Mouse (Mus musculus) hindbrain, embryonic 14.5 days (tissue): ENCODE data around the gene Mcee. TPM values are rescaled to one million over a fixed set of nuclear protein-coding genes. Genes with fewer than 3 reads are reported as not detected.

Experiments
- ATAC-seq: fragments of 200-750 bp; cut with Nextera tagmentation; 2 replicates; pipeline ENCODE4 v1.8.0; 2017; ENCODE audit warnings: moderate number of reproducible peaks, mild to moderate bottlenecking, moderate TSS enrichment, moderate library complexity; ENCODE audit not compliant: low FRiP score
- DNase-seq: peaks from one replicate; pipeline ENCODE4 v3.0.0-alpha.2; 2015; ENCODE audit warnings: low spot score
- H3K27ac ChIP-seq: fragments of 300-500 bp; sonication (generic); 2 replicates; pipeline ENCODE4 v1.5.1; 2014; ENCODE audit warnings: mild to moderate bottlenecking, moderate library complexity
- H3K27me3 ChIP-seq: fragments of 300-500 bp; sonication (generic); 2 replicates; pipeline ENCODE4 v1.6.1; 2014; ENCODE audit warnings: mild to moderate bottlenecking, low read length, mixed read lengths; ENCODE audit not compliant: control insufficient read depth, insufficient read depth
- H3K36me3 ChIP-seq: fragments of 300-500 bp; sonication (generic); replicated peaks from 2 replicates; pipeline ENCODE4 v1.6.1; 2014; ENCODE audit not compliant: control insufficient read depth, insufficient read depth
- H3K4me1 ChIP-seq: fragments of 300-500 bp; sonication (generic); replicated peaks from 2 replicates; pipeline ENCODE4 v1.6.1; 2014; ENCODE audit warnings: antibody characterized with exemption, low read length, mixed read lengths; ENCODE audit not compliant: control insufficient read depth, insufficient read depth
- H3K4me2 ChIP-seq: fragments of 300-500 bp; sonication (generic); replicated peaks from 2 replicates; pipeline ENCODE4 v1.6.1; 2014; ENCODE audit warnings: mild to moderate bottlenecking, moderate library complexity
- H3K4me3 ChIP-seq: fragments of 300-500 bp; sonication (generic); replicated peaks from 2 replicates; pipeline ENCODE4 v1.5.1; 2014; ENCODE audit warnings: mild to moderate bottlenecking, low read length
- H3K9ac ChIP-seq: fragments of 300-500 bp; sonication (generic); 2 replicates; pipeline ENCODE4 v1.6.1; 2014
- H3K9me3 ChIP-seq: fragments of 300-500 bp; sonication (generic); 2 replicates; pipeline ENCODE4 v1.6.1; 2016; ENCODE audit warnings: low read length; ENCODE audit not compliant: control insufficient read depth
- WGBS: fragments of 180-500 bp; shearing (Covaris S2); extraction: QIAGEN DNeasy Blood & Tissue Kit; methylation state at CpG from one replicate; pipeline ENCODE4 v1.1.7; 2014; 5-methylcytosine and 5-hydroxymethylcytosine counted together
- polyA plus RNA-seq: library from polyadenylated mRNA; unstranded; fragments of >200 nt; fragmentation: Nextera tagmentation; extraction: Ambion mirVana; gene quantifications from 2 replicates; pipeline ENCODE4 v1.2.1, GENCODE M21; 2014

Gene Mcee
- polyA plus RNA-seq, result 47.3 and 58.9 TPM in 2 replicates

DNA sequence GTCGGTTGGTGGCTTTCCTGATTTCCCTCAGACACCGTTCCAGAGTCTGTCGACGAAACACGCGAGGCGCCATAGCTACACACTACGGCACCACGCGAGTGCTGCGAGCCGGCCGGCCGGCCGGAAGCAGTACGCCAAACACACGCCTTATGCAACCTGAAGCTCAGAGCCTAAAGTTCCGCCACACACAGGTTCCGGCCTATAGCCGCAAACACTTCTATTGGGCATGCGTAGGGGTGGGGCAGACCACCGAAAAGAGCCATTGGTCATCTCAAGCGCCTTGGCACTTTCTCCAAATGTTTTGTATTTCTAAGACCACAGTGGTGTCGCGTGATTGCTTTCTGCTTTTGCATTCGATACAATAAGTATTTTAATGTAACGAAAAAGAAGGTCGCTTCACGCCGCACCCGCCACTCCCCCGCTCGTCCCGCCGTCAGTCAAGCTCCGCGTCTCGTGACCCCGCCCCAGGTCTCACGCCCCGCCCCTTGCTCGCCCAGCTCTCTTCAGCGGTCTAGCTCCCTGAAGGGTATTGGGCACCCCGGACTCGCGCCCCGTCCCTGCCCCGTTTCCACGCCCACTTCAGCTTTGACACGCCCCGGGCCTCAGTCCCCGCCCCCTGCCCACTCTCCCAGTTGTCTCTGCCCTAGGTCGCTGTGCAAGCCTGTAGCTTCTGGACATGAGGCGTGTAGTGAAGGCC is at the start of gene Mcee, which contains the start of gene Mphosph10:
Gene Mcee, plus strand, starts transcription at position 486 of the 697 bp plus-strand sequence.
Gene Mphosph10, minus strand, starts transcription at position 147 of the 697 bp plus-strand sequence.
- peak within 1 kb of the TSS; percentile 48 for H3K27ac ChIP-seq
- DNase-seq (peak; percentile 89), ATAC-seq (peak; percentile 99)
- peak within 1 kb of the TSS; percentile 76 for H3K9ac ChIP-seq
- peaks cover 13% of the 10 kb centered on the region for H3K4me1 ChIP-seq
- under 1% methylated on average over 54 of the region's 54 CpGs for WGBS
- peaks cover 25% of the 10 kb centered on the region for H3K36me3 ChIP-seq
- no peaks in the 10 kb centered on the region for H3K9me3 ChIP-seq
- H3K27me3 ChIP-seq, result no peaks in the 10 kb centered on the region
- peak within 1 kb of the TSS; percentile 96 for H3K4me2 ChIP-seq
- peak within 1 kb of the TSS; percentile 72 for H3K4me3 ChIP-seq

DNA sequence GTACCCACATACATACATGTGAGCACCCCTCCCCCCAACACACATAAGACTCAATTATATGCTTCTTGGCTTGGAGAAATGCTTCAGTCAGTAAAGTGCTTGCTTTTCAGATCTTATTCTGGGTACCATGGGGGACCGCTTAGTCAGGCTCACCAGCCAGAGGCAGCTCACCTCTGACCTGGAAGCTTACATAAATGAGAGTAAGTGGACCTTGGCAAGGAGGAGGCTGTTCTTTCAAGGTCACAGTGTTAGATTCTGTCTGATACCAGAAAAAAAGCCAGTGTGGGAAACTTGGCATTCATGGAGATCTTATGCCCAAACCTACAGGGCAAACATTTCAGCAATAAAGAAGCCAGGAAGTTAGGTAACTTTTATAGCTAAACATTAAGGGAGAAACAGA is 44.6 kb upstream of the Mcee start:
- Histone ChIP-seq H3K4me1 (peaks cover 5% of the 10 kb centered on the region; the same call in 1 of the 2 replicates), H3K4me3 (no peak overlapping the region), H3K27ac (no peak overlapping the region), H3K4me2 (no peak overlapping the region), H3K27me3 (no peaks in the 10 kb centered on the region), H3K9ac (no peak overlapping the region), H3K9me3 (no peaks in the 10 kb centered on the region), H3K36me3 (peaks cover 37% of the 10 kb centered on the region)
- 100% methylated on average over 1 of the region's 1 CpGs for WGBS
- DNase-seq (no peak), ATAC-seq (no peak)

GRCm38 (mm10) chr7:64349147-64349861 is 43.1 kb upstream of the Mcee start:
- no peak overlapping the region for H3K9ac ChIP-seq
- H3K4me2 ChIP-seq, result no peak overlapping the region
- peaks cover 40% of the 10 kb centered on the region for H3K36me3 ChIP-seq
- no peaks in the 10 kb centered on the region for H3K27me3 ChIP-seq
- no peak overlapping the region for H3K4me3 ChIP-seq
- DNase-seq, result peak; percentile 32
- peaks cover 5% of the 10 kb centered on the region; the same call in 1 of the 2 replicates for H3K4me1 ChIP-seq
- no peaks in the 10 kb centered on the region for H3K9me3 ChIP-seq
- WGBS, result 79% methylated on average over 15 of the region's 15 CpGs
- ATAC-seq, result no peak
- no peak overlapping the region for H3K27ac ChIP-seq

GRCm38 (mm10) chr7:64351087-64351486 is 41.3 kb upstream of the Mcee start:
- peak overlapping the region; percentile 51 for H3K27ac ChIP-seq
- H3K36me3 ChIP-seq, result peaks cover 40% of the 10 kb centered on the region
- no peaks in the 10 kb centered on the region for H3K27me3 ChIP-seq
- no peak overlapping the region for H3K9ac ChIP-seq
- peak; percentile 75; the same call in 1 of the 2 replicates for ATAC-seq
- H3K4me1 ChIP-seq, result peaks cover 5% of the 10 kb centered on the region; the same call in 1 of the 2 replicates
- H3K9me3 ChIP-seq, result no peaks in the 10 kb centered on the region
- H3K4me3 ChIP-seq, result no peak overlapping the region
- peak; percentile 61 for DNase-seq
- WGBS, result 70% methylated on average over 4 of the region's 4 CpGs
- no peak overlapping the region for H3K4me2 ChIP-seq

- ATAC-seq, result no peak
- H3K27ac ChIP-seq, result no peak overlapping the region
Observed at GRCm38 (mm10) chr7:64354206-64354605, 38.2 kb upstream of the Mcee start.

GRCm38 (mm10) chr7:64356661-64357060 is 35.7 kb upstream of the Mcee start:
- Histone ChIP-seq H3K36me3 (peaks cover 34% of the 10 kb centered on the region), H3K9me3 (no peaks in the 10 kb centered on the region), H3K4me3 (no peak overlapping the region), H3K4me1 (no peaks in the 10 kb centered on the region; the same call in 1 of the 2 replicates), H3K4me2 (no peak overlapping the region), H3K27ac (no peak overlapping the region), H3K27me3 (no peaks in the 10 kb centered on the region), H3K9ac (no peak overlapping the region)
- DNase-seq, result no peak
- 97% methylated on average over 5 of the region's 5 CpGs for WGBS
- ATAC-seq, result no peak

More at GRCm38 (mm10) chr7:64354206-64354605, 38.2 kb upstream of the Mcee start:
- H3K4me2 ChIP-seq, result no peak overlapping the region
- H3K9ac ChIP-seq, result no peak overlapping the region
- no peaks in the 10 kb centered on the region for H3K9me3 ChIP-seq
- H3K4me1 ChIP-seq, result peaks cover 5% of the 10 kb centered on the region; the same call in 1 of the 2 replicates
- no peak overlapping the region for H3K4me3 ChIP-seq
- H3K27me3 ChIP-seq, result no peaks in the 10 kb centered on the region
- WGBS, result 19% methylated on average over 14 of the region's 14 CpGs
- H3K36me3 ChIP-seq, result peaks cover 19% of the 10 kb centered on the region
- no peak for DNase-seq

- H3K27ac ChIP-seq, result no peak overlapping the region
- ATAC-seq (peak; percentile 33; the same call in 1 of the 2 replicates), DNase-seq (no peak)
- WGBS, result 82% methylated on average over 9 of the region's 9 CpGs
- H3K4me1 ChIP-seq, result no peaks in the 10 kb centered on the region; the same call in 1 of the 2 replicates
- no peaks in the 10 kb centered on the region for H3K9me3 ChIP-seq
- peaks cover 42% of the 10 kb centered on the region for H3K36me3 ChIP-seq
- no peaks in the 10 kb centered on the region for H3K27me3 ChIP-seq
- H3K4me3 ChIP-seq, result no peak overlapping the region
- no peak overlapping the region for H3K4me2 ChIP-seq
- H3K9ac ChIP-seq, result no peak overlapping the region
Observed at GRCm38 (mm10) chr7:64357405-64357804, 35.0 kb upstream of the Mcee start.

- H3K36me3 ChIP-seq, result peaks cover 50% of the 10 kb centered on the region
- H3K9ac ChIP-seq, result no peak overlapping the region
- no peaks in the 10 kb centered on the region; the same call in 1 of the 2 replicates for H3K4me1 ChIP-seq
- no peak overlapping the region for H3K4me2 ChIP-seq
- no peak overlapping the region for H3K4me3 ChIP-seq
- no peaks in the 10 kb centered on the region for H3K9me3 ChIP-seq
- H3K27ac ChIP-seq, result no peak overlapping the region
- no peaks in the 10 kb centered on the region for H3K27me3 ChIP-seq
- DNase-seq (no peak), ATAC-seq (no peak)
- 82% methylated on average over 6 of the region's 6 CpGs for WGBS
Observed at GRCm38 (mm10) chr7:64358666-64359065, 33.7 kb upstream of the Mcee start.

GRCm38 (mm10) chr7:64359943-64360585 is 32.3 kb upstream of the Mcee start:
- Histone ChIP-seq H3K9me3 (no peaks in the 10 kb centered on the region), H3K9ac (no peak overlapping the region), H3K4me3 (no peak overlapping the region), H3K4me2 (no peak overlapping the region), H3K27me3 (no peaks in the 10 kb centered on the region), H3K4me1 (no peaks in the 10 kb centered on the region), H3K36me3 (peaks cover 58% of the 10 kb centered on the region), H3K27ac (peak overlapping the region; percentile 43; the same call in 1 of the 2 replicates)
- WGBS, result 87% methylated on average over 20 of the region's 20 CpGs
- DNase-seq, result no peak
- no peak for ATAC-seq
